Mouse (Mus musculus): ENCODE results near the gene Gli3.

Gli3 gene

GRCm38 (mm10) chr13:15462830-15463491, at the start of gene Gli3:
Gene Gli3 (plus strand): TSS chr13:15463235.
- peak; percentile 84 for DNase-seq

GRCm38 (mm10) chr13:15421182-15421750, 41.8 kb upstream of the Gli3 start:
- no peak for DNase-seq

GRCm38 (mm10) chr13:15442002-15442401, 21.0 kb upstream of the Gli3 start:
- DNase-seq = no peak

GRCm38 (mm10) chr13:15444312-15444711, 18.7 kb upstream of the Gli3 start:
- no peak for DNase-seq

GRCm38 (mm10) chr13:15445591-15445990, 17.4 kb upstream of the Gli3 start:
- DNase-seq = no peak

GRCm38 (mm10) chr13:15446004-15446403, 17.0 kb upstream of the Gli3 start:
- DNase-seq = no peak

GRCm38 (mm10) chr13:15446782-15447564, 16.1 kb upstream of the Gli3 start:
- no peak for DNase-seq

GRCm38 (mm10) chr13:15450941-15451340, 12.1 kb upstream of the Gli3 start:
- DNase-seq = no peak

GRCm38 (mm10) chr13:15457841-15458240, 5.2 kb upstream of the Gli3 start:
- no peak for DNase-seq

GRCm38 (mm10) chr13:15461926-15462325, 1.1 kb upstream of the Gli3 start:
- DNase-seq = no peak

GRCm38 (mm10) chr13:15463492-15464080, 551 bp downstream of the Gli3 start:
- peak; percentile 63 for DNase-seq

- peak; percentile 54 for DNase-seq
Measured at GRCm38 (mm10) chr13:15464081-15464526, 1.1 kb downstream of the Gli3 start.

- peak; percentile 8 for DNase-seq
Measured at GRCm38 (mm10) chr13:15464741-15465250, 1.8 kb downstream of the Gli3 start.

- no peak for DNase-seq
Measured at GRCm38 (mm10) chr13:15466496-15466895, 3.5 kb downstream of the Gli3 start.

- DNase-seq = no peak
Measured at GRCm38 (mm10) chr13:15467409-15467808, 4.4 kb downstream of the Gli3 start.

GRCm38 (mm10) chr13:15468421-15468820, 5.4 kb downstream of the Gli3 start:
- DNase-seq = no peak

- DNase-seq = no peak
Measured at GRCm38 (mm10) chr13:15470056-15470455, 7.0 kb downstream of the Gli3 start.

- no peak for DNase-seq
Measured at GRCm38 (mm10) chr13:15472712-15473111, 9.7 kb downstream of the Gli3 start.

- no peak for DNase-seq
Measured at GRCm38 (mm10) chr13:15474393-15474792, 11.4 kb downstream of the Gli3 start.

GRCm38 (mm10) chr13:15486033-15486891, 23.2 kb downstream of the Gli3 start:
- DNase-seq = no peak

GRCm38 (mm10) chr13:15487334-15487733, 24.3 kb downstream of the Gli3 start:
- DNase-seq = no peak

GRCm38 (mm10) chr13:15488065-15488464, 25.0 kb downstream of the Gli3 start:
- no peak for DNase-seq

Data from kidney, postnatal 14 days (tissue).